Mouse (Mus musculus): ENCODE data around the gene Wdr73. TPM values are rescaled to one million over a fixed set of nuclear protein-coding genes. Genes with fewer than 3 reads are reported as not detected.

Gene Wdr73
- polyA plus RNA-seq, 1 experiment from 2014 or later, result 21.6 TPM

GRCm38 (mm10) chr7:80855316-80855715 is 45.8 kb downstream of the Wdr73 start:
- no peaks in the 10 kb centered on the region for H3K9me3 ChIP-seq (replicated peaks; ENCODE audit: control insufficient read depth, low read length)
- no peak overlapping the region for H3K4me2 ChIP-seq
- H3K27me3 ChIP-seq (ENCODE audit: control insufficient read depth, insufficient read depth, low read length), result no peaks in the 10 kb centered on the region
- H3K4me1 ChIP-seq (ENCODE audit: control insufficient read depth, insufficient read depth, low read length), result peaks cover 4% of the 10 kb centered on the region; the same call in 1 of the 2 replicates
- H3K9ac ChIP-seq (ENCODE audit: low read depth, low read length), result no peak overlapping the region
- no peak for ATAC-seq (replicated peaks; ENCODE audit: insufficient number of reproducible peaks, low FRiP score, low TSS enrichment)
- no peak overlapping the region for H3K27ac ChIP-seq (ENCODE audit: low read depth, low read length)
- H3K4me3 ChIP-seq (ENCODE audit: low read depth, low read length), result no peak overlapping the region
- no peaks in the 10 kb centered on the region for H3K36me3 ChIP-seq (ENCODE audit: control insufficient read depth, insufficient read depth, low read length)

DNA sequence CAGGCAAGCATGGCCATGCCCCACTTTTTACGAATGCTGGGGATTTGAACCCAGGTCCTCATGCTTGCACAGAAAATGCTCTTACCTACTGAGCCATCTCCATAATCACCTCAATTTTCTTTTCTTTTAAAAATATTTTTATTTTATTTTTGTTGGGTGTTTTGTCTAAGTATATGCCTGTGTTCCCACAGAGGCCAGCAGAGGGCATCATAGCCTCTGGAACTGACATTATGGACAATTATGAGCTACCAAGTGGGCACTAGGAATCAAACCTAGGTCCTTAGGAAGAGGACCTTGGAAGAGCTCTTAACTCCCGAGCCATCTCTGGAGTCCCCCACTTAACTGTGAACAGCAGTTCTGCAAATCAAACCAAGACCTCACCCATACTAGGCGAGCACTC is 47.9 kb downstream of the Wdr73 start:
- 86% methylated on average over 3 of the region's 3 CpGs for WGBS (ENCODE audit: insufficient replicate concordance)
- Histone ChIP-seq H3K9me3 (replicated peaks; ENCODE audit: control insufficient read depth, low read length) (no peaks in the 10 kb centered on the region), H3K27me3 (ENCODE audit: control insufficient read depth, insufficient read depth, low read length) (no peaks in the 10 kb centered on the region), H3K4me2 (no peak overlapping the region), H3K27ac (ENCODE audit: low read depth, low read length) (no peak overlapping the region), H3K4me1 (ENCODE audit: control insufficient read depth, insufficient read depth, low read length) (peaks cover 6% of the 10 kb centered on the region), H3K36me3 (ENCODE audit: control insufficient read depth, insufficient read depth, low read length) (no peaks in the 10 kb centered on the region), H3K4me3 (ENCODE audit: low read depth, low read length) (no peak overlapping the region), H3K9ac (ENCODE audit: low read depth, low read length) (no peak overlapping the region)
- ATAC-seq (replicated peaks; ENCODE audit: insufficient number of reproducible peaks, low FRiP score, low TSS enrichment), result no peak

DNA sequence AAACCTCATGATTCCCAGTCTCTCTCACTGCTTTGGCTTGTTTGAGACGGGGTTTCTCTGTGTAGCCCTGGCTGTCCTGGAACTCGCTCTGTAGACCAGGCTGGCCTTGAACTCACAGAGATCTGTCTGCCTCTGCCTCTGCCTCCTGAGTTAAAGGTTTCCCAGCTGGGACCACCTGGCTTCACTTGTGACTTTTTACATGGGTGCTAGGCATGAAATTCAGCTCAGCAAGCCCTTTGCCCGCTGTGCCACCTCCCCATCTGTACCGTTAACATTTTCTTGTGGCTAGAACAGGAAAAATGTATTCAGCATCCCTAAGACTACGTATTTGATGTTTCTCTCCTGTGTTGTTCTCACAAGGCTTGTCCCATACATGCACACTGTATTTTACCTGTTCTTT is 50.5 kb downstream of the Wdr73 start:
- H3K36me3 ChIP-seq (ENCODE audit: control insufficient read depth, insufficient read depth, low read length), result no peaks in the 10 kb centered on the region
- H3K27ac ChIP-seq (ENCODE audit: low read depth, low read length), result no peak overlapping the region
- no peaks in the 10 kb centered on the region for H3K27me3 ChIP-seq (ENCODE audit: control insufficient read depth, insufficient read depth, low read length)
- ATAC-seq (replicated peaks; ENCODE audit: insufficient number of reproducible peaks, low FRiP score, low TSS enrichment), result no peak
- H3K9me3 ChIP-seq (replicated peaks; ENCODE audit: control insufficient read depth, low read length), result no peaks in the 10 kb centered on the region
- WGBS (ENCODE audit: insufficient replicate concordance), result 81% methylated on average over 5 of the region's 5 CpGs
- no peak overlapping the region for H3K4me3 ChIP-seq (ENCODE audit: low read depth, low read length)
- H3K4me2 ChIP-seq, result no peak overlapping the region
- H3K9ac ChIP-seq (ENCODE audit: low read depth, low read length), result no peak overlapping the region
- peaks cover 6% of the 10 kb centered on the region for H3K4me1 ChIP-seq (ENCODE audit: control insufficient read depth, insufficient read depth, low read length)

DNA sequence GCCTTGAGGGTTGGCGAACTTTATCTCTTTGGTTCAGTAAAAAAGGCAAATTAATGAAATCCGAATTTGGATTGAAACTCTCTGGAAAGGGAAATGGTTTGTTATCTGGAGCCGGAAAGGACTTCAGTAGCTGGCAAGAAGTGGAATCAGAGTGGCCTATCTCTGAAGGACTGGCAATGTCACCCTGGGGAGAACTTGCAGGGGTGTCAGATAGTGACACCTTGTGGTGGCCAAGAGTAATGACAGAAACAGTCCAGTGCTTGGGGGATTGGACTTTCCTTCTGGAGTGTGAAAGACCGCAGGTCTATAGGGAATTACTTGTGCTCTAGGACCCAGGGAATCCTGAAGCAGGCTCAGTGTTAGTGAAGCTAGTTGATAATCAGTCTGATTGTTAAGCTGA is 51.4 kb downstream of the Wdr73 start:
- 19% methylated on average over 4 of the region's 4 CpGs for WGBS (ENCODE audit: insufficient replicate concordance)
- Histone ChIP-seq H3K4me3 (ENCODE audit: low read depth, low read length) (no peak overlapping the region), H3K9me3 (replicated peaks; ENCODE audit: control insufficient read depth, low read length) (no peaks in the 10 kb centered on the region), H3K27me3 (ENCODE audit: control insufficient read depth, insufficient read depth, low read length) (no peaks in the 10 kb centered on the region), H3K4me2 (peak overlapping the region; percentile 18; the same call in 1 of the 2 replicates), H3K4me1 (ENCODE audit: control insufficient read depth, insufficient read depth, low read length) (peaks cover 6% of the 10 kb centered on the region), H3K36me3 (ENCODE audit: control insufficient read depth, insufficient read depth, low read length) (no peaks in the 10 kb centered on the region), H3K9ac (ENCODE audit: low read depth, low read length) (no peak overlapping the region), H3K27ac (ENCODE audit: low read depth, low read length) (no peak overlapping the region)
- no peak for ATAC-seq (replicated peaks; ENCODE audit: insufficient number of reproducible peaks, low FRiP score, low TSS enrichment)

GRCm38 (mm10) chr7:80849267-80849666 is 51.8 kb downstream of the Wdr73 start:
- ATAC-seq (replicated peaks; ENCODE audit: insufficient number of reproducible peaks, low FRiP score, low TSS enrichment), result no peak
- peaks cover 6% of the 10 kb centered on the region for H3K4me1 ChIP-seq (ENCODE audit: control insufficient read depth, insufficient read depth, low read length)
- H3K9ac ChIP-seq (ENCODE audit: low read depth, low read length), result no peak overlapping the region
- H3K36me3 ChIP-seq (ENCODE audit: control insufficient read depth, insufficient read depth, low read length), result no peaks in the 10 kb centered on the region
- H3K4me2 ChIP-seq, result peak overlapping the region; percentile 18; the same call in 1 of the 2 replicates
- H3K27ac ChIP-seq (ENCODE audit: low read depth, low read length), result no peak overlapping the region
- no peak overlapping the region for H3K4me3 ChIP-seq (ENCODE audit: low read depth, low read length)
- WGBS (ENCODE audit: insufficient replicate concordance), result 32% methylated on average over 2 of the region's 2 CpGs
- no peaks in the 10 kb centered on the region for H3K9me3 ChIP-seq (replicated peaks; ENCODE audit: control insufficient read depth, low read length)
- H3K27me3 ChIP-seq (ENCODE audit: control insufficient read depth, insufficient read depth, low read length), result no peaks in the 10 kb centered on the region

- no peak overlapping the region for H3K9ac ChIP-seq (ENCODE audit: low read depth, low read length)
- 82% methylated on average over 5 of the region's 5 CpGs for WGBS (ENCODE audit: insufficient replicate concordance)
- no peak for ATAC-seq (replicated peaks; ENCODE audit: insufficient number of reproducible peaks, low FRiP score, low TSS enrichment)
Measured at GRCm38 (mm10) chr7:80846709-80847108, 54.4 kb downstream of the Wdr73 start.

DNA sequence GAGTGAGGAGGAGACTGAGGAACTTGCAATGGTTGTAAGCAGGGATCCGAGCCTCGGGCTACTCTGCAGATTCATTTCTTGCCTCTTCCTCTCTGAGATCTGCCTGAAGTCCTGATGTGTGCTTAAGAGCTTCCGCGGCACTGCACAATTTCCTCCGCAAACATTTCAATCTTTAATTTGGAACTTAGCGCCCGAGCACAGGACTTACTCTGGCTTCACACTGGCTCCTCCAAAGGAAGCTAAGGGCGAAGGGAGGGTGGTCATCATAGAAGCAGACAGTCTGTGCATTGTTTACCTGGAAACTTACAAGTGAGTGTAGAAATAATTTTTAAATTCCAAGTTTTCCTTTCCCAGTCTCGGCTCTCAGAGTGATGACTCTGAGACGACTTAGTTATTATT is 54.8 kb downstream of the Wdr73 start:
- H3K4me2 ChIP-seq, result no peak overlapping the region

More at GRCm38 (mm10) chr7:80846709-80847108, 54.4 kb downstream of the Wdr73 start:
- no peak overlapping the region for H3K27ac ChIP-seq (ENCODE audit: low read depth, low read length)
- H3K4me1 ChIP-seq (ENCODE audit: control insufficient read depth, insufficient read depth, low read length), result peaks cover 6% of the 10 kb centered on the region
- H3K4me3 ChIP-seq (ENCODE audit: low read depth, low read length), result no peak overlapping the region
- H3K27me3 ChIP-seq (ENCODE audit: control insufficient read depth, insufficient read depth, low read length), result no peaks in the 10 kb centered on the region
- H3K4me2 ChIP-seq, result no peak overlapping the region
- no peaks in the 10 kb centered on the region for H3K9me3 ChIP-seq (replicated peaks; ENCODE audit: control insufficient read depth, low read length)
- no peaks in the 10 kb centered on the region for H3K36me3 ChIP-seq (ENCODE audit: control insufficient read depth, insufficient read depth, low read length)

DNA sequence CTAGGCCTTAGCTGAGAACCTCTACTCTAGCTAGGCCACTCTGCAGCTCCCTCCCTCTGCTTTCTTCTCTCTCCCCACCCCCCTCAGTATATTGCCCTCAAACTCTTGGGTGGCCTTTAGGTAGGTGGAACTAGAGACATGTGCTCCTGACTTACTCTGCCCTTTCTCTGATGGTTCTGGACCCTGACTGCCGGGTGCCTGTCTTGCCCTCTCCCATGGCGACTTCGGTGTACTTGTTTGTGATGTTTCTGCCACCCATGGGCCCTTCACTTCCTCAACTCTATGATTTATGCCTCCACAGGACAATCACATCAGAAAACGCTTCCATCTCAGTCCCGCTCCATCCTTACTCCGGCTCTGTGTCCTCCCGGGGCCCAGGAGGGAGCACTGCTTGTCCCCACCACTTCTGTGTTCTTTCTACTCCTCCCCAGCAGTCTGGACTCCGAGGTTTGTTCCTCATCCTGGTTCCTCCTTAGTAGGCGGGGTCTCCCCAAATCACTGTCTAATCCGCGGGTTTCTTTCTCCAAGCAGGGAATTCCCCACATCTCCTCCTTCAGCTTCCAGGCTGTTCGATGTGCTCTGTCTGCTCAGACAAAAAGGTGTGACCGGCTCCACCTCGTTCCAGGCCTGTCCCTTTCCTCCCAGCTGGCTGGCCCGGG is 55.3 kb downstream of the Wdr73 start:
- Histone ChIP-seq H3K27me3 (ENCODE audit: control insufficient read depth, insufficient read depth, low read length) (no peaks in the 10 kb centered on the region), H3K9me3 (replicated peaks; ENCODE audit: control insufficient read depth, low read length) (no peaks in the 10 kb centered on the region), H3K4me1 (ENCODE audit: control insufficient read depth, insufficient read depth, low read length) (peaks cover 6% of the 10 kb centered on the region), H3K27ac (ENCODE audit: low read depth, low read length) (no peak overlapping the region), H3K36me3 (ENCODE audit: control insufficient read depth, insufficient read depth, low read length) (no peaks in the 10 kb centered on the region), H3K4me3 (ENCODE audit: low read depth, low read length) (no peak overlapping the region), H3K9ac (ENCODE audit: low read depth, low read length) (no peak overlapping the region), H3K4me2 (no peak overlapping the region)
- no peak for ATAC-seq (replicated peaks; ENCODE audit: insufficient number of reproducible peaks, low FRiP score, low TSS enrichment)
- WGBS (ENCODE audit: insufficient replicate concordance), result 66% methylated on average over 15 of the region's 15 CpGs

More for the DNA sequence above, 54.8 kb downstream of the Wdr73 start:
- Histone ChIP-seq H3K9ac (ENCODE audit: low read depth, low read length) (no peak overlapping the region), H3K9me3 (replicated peaks; ENCODE audit: control insufficient read depth, low read length) (no peaks in the 10 kb centered on the region), H3K4me1 (ENCODE audit: control insufficient read depth, insufficient read depth, low read length) (peaks cover 6% of the 10 kb centered on the region), H3K4me3 (ENCODE audit: low read depth, low read length) (no peak overlapping the region), H3K27me3 (ENCODE audit: control insufficient read depth, insufficient read depth, low read length) (no peaks in the 10 kb centered on the region), H3K36me3 (ENCODE audit: control insufficient read depth, insufficient read depth, low read length) (no peaks in the 10 kb centered on the region), H3K27ac (ENCODE audit: low read depth, low read length) (no peak overlapping the region)
- no peak for ATAC-seq (replicated peaks; ENCODE audit: insufficient number of reproducible peaks, low FRiP score, low TSS enrichment)
- WGBS (ENCODE audit: insufficient replicate concordance), result 87% methylated on average over 10 of the region's 10 CpGs

DNA sequence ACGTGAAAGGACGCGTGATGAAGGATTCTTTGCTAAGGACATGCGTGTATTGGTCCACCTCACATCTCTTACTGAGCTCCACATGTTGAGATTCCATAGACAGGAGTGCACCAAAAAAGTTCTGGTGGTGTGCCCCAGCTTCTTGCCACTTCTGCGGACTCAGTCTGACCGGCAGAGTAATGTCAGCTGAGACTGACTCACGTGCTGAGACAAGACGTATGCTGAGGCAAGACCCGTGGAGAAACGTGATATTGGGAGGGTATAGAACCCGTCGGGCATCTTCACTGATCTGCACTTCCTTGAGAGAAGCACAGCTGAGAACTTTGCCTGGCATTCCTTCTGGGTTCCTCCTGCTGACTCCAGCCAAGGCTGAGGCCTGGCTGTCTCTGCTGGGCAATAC is 56.4 kb downstream of the Wdr73 start:
- ATAC-seq (replicated peaks; ENCODE audit: insufficient number of reproducible peaks, low FRiP score, low TSS enrichment), result no peak
- WGBS (ENCODE audit: insufficient replicate concordance), result 88% methylated on average over 12 of the region's 12 CpGs
- Histone ChIP-seq H3K9me3 (replicated peaks; ENCODE audit: control insufficient read depth, low read length) (no peaks in the 10 kb centered on the region), H3K36me3 (ENCODE audit: control insufficient read depth, insufficient read depth, low read length) (no peaks in the 10 kb centered on the region), H3K27ac (ENCODE audit: low read depth, low read length) (no peak overlapping the region), H3K4me1 (ENCODE audit: control insufficient read depth, insufficient read depth, low read length) (peaks cover 6% of the 10 kb centered on the region), H3K27me3 (ENCODE audit: control insufficient read depth, insufficient read depth, low read length) (no peaks in the 10 kb centered on the region), H3K9ac (ENCODE audit: low read depth, low read length) (no peak overlapping the region), H3K4me3 (ENCODE audit: low read depth, low read length) (no peak overlapping the region), H3K4me2 (no peak overlapping the region)

Measured in heart, embryonic 11.5 days (tissue).